Mouse (Mus musculus): Measurements from ENCODE around the gene Gm9732. TPM values are rescaled to one million over a fixed set of nuclear protein-coding genes. Genes with fewer than 3 reads are reported as not detected.
"Not testable (repeated sequence)": the region's sequence is repeated elsewhere in the genome, so short reads cannot be mapped to it uniquely, and the experiment has no call there.

Gm9732 gene
- not detected in 2 replicates for polyA plus RNA-seq (2016; fragmentation: Nextera tagmentation; extraction: Ambion mirVana)

DNA sequence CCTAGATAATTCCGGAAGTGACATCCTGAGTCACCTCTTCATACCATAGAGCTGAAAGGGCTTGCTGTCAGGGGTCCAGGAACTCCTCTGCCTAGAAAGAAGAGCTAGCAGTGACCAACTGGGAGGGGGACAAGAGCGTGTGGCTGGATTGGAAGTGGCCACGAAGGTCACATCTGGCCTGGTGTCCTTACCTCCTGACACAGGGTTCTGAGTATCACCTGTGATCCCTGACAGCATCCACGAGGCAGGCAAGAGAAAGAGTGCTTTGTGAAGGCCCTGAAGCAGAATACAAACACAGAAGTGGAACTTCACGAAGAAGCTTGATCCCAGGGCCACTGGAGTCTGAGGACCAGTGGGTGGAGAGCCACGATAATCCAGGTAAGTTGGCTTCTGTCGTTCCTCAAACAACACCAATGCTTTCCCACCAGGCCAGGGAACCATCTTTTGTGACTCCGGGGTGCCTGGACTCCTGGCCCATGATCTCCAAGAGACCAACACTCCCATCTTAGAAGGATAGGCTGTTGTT lies at the start of gene Gm9732:
Gene Gm9732, plus strand, starts transcription at position 51 of the 526 bp plus-strand sequence.
- H3K36me3 ChIP-seq; H3K27me3 ChIP-seq (ENCODE audit: low read depth, poor library complexity, severe bottlenecking); H3K4me3 ChIP-seq; H3K9me3 ChIP-seq (replicated peaks); DNase-seq (ENCODE audit: low spot score); H3K27ac ChIP-seq (replicated peaks); H3K4me1 ChIP-seq: not testable (repeated sequence)
- 85% methylated on average over 8 of the region's 8 CpGs for WGBS

DNA sequence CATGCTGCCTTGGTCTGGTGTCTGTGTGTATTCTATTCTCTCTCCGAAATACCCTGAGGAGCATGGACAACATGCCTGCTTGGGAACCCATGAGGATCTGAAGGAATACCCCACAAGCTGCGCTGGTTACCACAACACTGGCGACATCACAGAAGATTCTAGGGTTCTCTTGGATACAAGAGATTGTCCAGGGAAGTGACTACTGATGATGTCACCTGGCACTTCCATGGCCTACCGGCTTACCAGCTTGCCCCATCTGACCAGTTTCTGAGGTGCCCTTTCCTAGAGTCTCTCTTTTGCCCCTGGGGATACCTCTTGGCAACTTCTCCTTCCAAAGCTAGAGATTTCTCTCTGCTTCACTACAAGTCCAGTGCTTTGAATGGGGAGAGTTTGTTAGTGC lies 39.6 kb upstream of the Gm9732 start, which contains the start of gene Gm8122:
Gene Gm8122, minus strand, starts transcription at position 101 of the 400 bp plus-strand sequence.
- not testable (repeated sequence) for H3K9me3 ChIP-seq (replicated peaks); H3K27me3 ChIP-seq (ENCODE audit: low read depth, poor library complexity, severe bottlenecking); H3K36me3 ChIP-seq; H3K27ac ChIP-seq (replicated peaks); H3K4me3 ChIP-seq; H3K4me1 ChIP-seq; DNase-seq (ENCODE audit: low spot score)
- WGBS: 91% methylated on average over 4 of the region's 4 CpGs

DNA sequence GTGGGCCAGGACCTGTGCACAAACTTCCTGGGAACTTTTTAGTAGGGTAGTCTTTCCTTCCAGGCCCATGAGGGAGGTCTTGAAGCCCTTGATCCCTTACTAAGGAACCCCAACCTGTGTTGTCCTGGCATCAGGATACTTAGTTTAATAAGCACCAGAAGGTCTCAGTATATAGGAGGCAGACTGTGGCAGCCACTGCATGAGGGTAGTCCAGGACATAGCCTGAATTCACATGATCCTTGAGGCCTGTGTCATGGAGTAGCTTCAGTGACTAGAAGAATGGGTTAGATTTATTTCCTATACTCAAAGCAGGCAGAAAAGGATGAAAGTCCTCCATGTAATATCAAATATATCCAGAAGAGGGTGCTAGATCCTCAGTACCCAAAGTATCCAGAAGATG lies 37.1 kb upstream of the Gm9732 start:
- H3K27ac ChIP-seq (replicated peaks); H3K27me3 ChIP-seq (ENCODE audit: low read depth, poor library complexity, severe bottlenecking); H3K9me3 ChIP-seq (replicated peaks); DNase-seq (ENCODE audit: low spot score); H3K4me3 ChIP-seq; H3K36me3 ChIP-seq; H3K4me1 ChIP-seq: not testable (repeated sequence)

DNA sequence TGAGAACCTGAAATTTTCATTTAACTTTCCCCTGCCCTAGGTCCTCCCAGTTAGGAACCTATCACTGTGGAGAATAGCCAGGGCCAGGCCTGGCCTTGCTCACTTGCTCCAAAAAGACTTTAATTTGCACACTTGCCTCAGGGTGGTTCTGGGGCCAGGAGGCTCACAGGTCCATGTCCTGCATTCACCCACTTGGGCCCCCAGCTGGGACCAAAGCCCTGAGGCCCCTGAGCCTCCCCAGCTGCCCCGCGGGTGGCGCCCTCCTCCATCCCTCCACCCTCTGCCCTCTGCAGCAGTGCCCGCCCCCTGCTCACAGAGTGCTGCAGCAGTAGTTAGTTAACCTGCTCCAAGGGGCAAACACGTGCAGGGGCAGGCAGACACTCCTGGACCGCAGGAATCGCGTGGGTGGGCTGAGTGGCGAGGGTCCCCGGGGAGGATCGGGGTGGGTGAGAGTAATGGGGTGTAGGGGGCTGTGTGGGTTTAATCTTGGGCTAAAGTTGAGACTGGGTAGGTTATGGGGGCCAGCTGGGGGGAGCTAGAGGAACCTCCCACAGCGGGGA lies 25.1 kb upstream of the Gm9732 start:
- not testable (repeated sequence) for DNase-seq (ENCODE audit: low spot score); H3K27me3 ChIP-seq (ENCODE audit: low read depth, poor library complexity, severe bottlenecking); H3K9me3 ChIP-seq (replicated peaks); H3K4me3 ChIP-seq; H3K27ac ChIP-seq (replicated peaks); H3K4me1 ChIP-seq; H3K36me3 ChIP-seq
- WGBS: 22% methylated on average over 10 of the region's 12 CpGs

DNA sequence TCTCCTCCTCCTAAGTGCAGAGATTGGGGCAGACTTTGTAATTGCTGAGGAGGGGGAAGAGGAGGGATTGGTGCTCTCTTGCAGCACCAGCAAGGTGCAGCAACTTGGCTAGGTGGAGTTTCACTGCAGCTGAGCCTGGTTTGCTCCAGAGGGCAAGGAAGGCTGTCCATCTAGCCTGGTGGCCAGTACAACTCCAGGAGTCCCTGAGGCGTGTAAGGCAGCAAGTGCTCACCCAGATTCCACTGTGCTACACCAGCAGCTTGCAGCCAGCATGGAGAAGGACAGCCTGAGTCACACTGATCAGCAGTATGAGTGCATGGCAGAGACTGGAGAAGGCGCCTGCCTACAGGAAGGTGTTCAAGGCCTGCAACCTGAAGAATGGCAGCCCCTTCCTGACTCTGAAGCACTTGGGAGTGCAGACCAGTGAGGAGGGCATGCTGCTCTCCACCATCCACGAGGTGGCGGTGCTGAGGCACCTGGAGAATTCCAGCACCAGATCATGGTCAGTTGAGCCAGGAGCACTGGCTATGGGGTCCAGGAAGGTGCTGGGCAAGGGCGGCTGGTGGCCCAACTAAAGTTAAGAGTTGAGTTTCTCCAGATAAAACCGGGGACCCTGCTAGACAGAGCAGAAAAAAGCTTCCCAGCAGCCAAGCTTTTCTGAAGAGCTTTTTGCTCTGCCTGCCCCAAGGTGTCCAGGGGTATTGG lies 24.1 kb upstream of the Gm9732 start:
- WGBS: 30% methylated on average over 5 of the region's 6 CpGs
- H3K9me3 ChIP-seq (replicated peaks); H3K27me3 ChIP-seq (ENCODE audit: low read depth, poor library complexity, severe bottlenecking); H3K4me1 ChIP-seq; H3K36me3 ChIP-seq; H3K4me3 ChIP-seq; H3K27ac ChIP-seq (replicated peaks); DNase-seq (ENCODE audit: low spot score): not testable (repeated sequence)

DNA sequence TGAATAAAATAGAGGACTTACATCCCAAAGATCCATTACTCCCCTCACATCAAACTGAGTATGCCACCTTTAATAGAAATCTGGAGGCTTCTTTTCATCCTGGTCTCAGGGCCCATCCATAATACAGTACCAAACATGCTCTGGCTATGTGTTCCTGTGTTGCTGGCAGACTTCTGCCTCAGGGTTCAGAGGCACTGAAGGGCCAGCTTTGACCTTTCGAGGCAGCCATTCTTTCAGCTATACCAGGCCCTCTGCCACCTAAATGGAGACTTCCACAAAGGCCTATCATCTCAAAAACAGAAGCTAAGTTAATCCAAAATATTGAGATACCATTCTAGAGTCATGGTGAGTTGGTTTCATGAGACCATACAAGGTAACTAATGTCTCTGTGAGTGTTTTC lies 18.3 kb upstream of the Gm9732 start:
- H3K4me1 ChIP-seq; DNase-seq (ENCODE audit: low spot score); H3K36me3 ChIP-seq; H3K4me3 ChIP-seq; H3K9me3 ChIP-seq (replicated peaks); H3K27me3 ChIP-seq (ENCODE audit: low read depth, poor library complexity, severe bottlenecking); H3K27ac ChIP-seq (replicated peaks): not testable (repeated sequence)
- WGBS: 87% methylated on average over 1 of the region's 1 CpGs

DNA sequence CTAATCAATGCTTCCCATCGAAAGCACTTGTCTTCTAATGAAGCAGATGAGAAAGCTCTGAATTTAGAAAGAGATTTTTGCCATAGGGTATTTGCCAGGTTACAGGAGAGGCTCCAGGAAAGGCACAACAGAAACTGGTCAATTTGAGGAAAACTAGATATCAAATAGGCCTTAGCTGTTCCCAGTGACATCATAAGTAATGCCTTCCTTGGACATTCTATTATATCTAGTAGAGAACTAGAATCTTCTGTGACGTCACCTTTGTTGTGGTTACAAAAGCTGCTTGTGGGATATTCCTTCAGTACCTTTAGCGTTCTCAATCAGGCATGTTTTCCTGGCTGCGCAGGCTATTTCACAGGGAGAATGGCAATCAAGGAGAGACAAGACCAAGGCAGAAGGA lies 16.5 kb upstream of the Gm9732 start, which contains the start of gene Gm8126:
Gene Gm8126, plus strand, starts transcription at position 301 of the 400 bp plus-strand sequence.
- WGBS: 90% methylated on average over 3 of the region's 4 CpGs
- H3K9me3 ChIP-seq (replicated peaks); H3K4me3 ChIP-seq; H3K27me3 ChIP-seq (ENCODE audit: low read depth, poor library complexity, severe bottlenecking); H3K4me1 ChIP-seq; DNase-seq (ENCODE audit: low spot score); H3K36me3 ChIP-seq; H3K27ac ChIP-seq (replicated peaks): not testable (repeated sequence)

DNA sequence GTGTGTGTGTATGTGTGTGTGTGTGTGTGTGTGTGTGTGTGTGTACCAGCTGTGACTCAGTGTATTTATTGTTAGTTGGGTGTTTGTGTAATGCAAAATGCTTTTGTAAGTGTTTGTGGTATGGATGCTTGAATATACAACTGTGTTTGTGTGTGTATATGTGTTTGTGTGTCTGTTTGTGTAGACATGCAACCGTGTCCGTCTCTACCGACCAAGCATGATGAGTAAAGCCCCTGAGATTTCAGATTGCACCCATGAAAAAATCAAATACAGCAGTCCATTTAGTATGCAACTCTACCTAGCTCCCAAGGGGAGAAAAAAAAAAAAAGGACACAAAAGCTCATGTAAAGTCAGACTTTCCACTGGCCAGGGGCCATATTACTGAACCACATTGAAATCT lies 11.4 kb upstream of the Gm9732 start:
- H3K4me1 ChIP-seq; DNase-seq (ENCODE audit: low spot score); H3K4me3 ChIP-seq; H3K27me3 ChIP-seq (ENCODE audit: low read depth, poor library complexity, severe bottlenecking); H3K9me3 ChIP-seq (replicated peaks); H3K27ac ChIP-seq (replicated peaks); H3K36me3 ChIP-seq: not testable (repeated sequence)
- 91% methylated on average over 3 of the region's 3 CpGs for WGBS

DNA sequence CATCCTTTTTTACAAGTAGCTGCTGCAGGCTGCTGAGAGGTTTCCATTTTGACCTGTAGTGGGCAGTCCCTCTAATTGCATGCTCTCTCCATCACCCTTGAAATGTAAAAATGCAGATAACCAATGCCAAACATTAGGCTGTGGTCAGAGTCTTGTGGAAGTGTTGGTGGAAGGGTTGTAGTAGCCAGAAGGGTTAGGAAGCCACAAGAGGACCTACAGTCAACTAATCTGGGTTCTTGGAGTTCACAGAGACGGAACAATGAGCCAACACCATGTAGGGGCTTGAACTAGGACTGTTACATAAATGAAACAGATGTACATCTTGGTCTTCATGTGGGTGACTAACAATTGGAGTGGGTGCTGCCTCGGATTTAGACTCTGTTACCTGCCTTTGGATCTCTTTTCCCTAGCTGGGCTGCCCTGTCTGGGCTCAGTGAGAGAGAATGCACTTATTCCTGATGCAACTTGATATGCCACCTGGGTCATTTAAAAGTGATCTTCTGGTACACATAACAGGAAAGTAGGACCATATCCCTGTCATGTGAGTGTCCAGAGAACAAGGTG lies 6.2 kb upstream of the Gm9732 start:
- not testable (repeated sequence) for H3K4me3 ChIP-seq; H3K27me3 ChIP-seq (ENCODE audit: low read depth, poor library complexity, severe bottlenecking); DNase-seq (ENCODE audit: low spot score); H3K9me3 ChIP-seq (replicated peaks); H3K4me1 ChIP-seq; H3K27ac ChIP-seq (replicated peaks); H3K36me3 ChIP-seq
- 55% methylated on average over 2 of the region's 2 CpGs for WGBS

DNA sequence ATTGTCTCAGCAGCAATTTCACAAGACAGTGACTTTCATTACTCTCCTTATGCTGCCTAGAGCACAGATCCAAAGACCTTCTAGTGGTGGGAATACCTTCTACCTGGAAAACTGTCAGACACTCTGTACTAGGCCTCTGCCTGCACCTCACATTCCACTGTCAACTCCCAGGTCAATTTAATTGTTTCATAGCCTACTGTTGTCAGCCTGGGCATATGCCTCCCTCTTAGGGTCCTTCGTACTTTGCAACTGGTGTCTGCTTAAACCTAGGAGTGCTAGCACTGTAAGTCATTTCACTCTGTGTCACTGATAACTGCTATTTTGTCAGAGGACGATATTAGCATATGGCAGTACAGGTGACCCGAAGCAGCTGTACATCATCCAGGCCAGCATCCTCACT lies 5.6 kb upstream of the Gm9732 start:
- not testable (repeated sequence) for H3K4me3 ChIP-seq; H3K27me3 ChIP-seq (ENCODE audit: low read depth, poor library complexity, severe bottlenecking); H3K36me3 ChIP-seq; DNase-seq (ENCODE audit: low spot score); H3K4me1 ChIP-seq; H3K9me3 ChIP-seq (replicated peaks); H3K27ac ChIP-seq (replicated peaks)
- WGBS: 93% methylated on average over 3 of the region's 3 CpGs

DNA sequence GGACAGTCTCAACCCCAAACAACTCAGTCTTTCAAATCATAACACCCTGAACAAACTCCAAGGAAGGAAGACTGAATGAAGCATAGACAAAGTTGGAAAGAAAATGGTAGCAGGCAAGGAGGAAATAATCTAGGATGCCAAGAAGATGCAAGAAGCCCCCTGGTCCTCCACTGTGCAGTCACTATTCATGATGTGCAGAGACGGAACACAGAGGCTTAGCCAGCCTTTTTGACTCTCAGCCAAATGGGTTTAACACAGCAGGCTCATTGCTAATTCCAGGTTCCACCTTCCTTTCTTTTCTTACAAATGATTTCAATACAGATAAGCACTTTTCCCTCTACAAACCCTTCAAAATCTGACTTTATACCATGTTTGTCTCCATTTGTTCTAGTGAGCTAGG lies 1.7 kb upstream of the Gm9732 start:
- H3K27ac ChIP-seq (replicated peaks); H3K27me3 ChIP-seq (ENCODE audit: low read depth, poor library complexity, severe bottlenecking); H3K4me3 ChIP-seq; DNase-seq (ENCODE audit: low spot score); H3K36me3 ChIP-seq; H3K4me1 ChIP-seq; H3K9me3 ChIP-seq (replicated peaks): not testable (repeated sequence)
- WGBS: 67% methylated on average over 1 of the region's 1 CpGs

DNA sequence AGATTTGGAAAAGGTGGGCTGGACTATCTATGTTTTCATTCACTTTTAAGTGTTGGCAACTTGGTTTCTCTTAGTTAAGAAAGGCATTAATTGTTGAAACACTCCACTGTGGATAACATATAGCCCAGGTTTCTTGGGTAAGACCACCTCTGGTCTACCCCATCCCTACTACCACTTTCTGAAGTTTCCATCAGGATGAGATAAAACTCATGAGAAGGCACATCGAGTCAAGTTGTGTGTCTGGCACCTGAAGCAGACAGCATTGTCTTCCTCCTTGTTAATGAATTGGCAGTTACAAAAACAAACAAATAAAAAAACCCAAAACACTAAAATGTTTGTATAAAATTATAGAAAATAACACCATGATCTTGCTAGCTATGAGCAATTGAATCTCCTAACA lies 916 bp downstream of the Gm9732 start:
- not testable (repeated sequence) for H3K27ac ChIP-seq (replicated peaks); H3K4me1 ChIP-seq; H3K9me3 ChIP-seq (replicated peaks); H3K36me3 ChIP-seq; DNase-seq (ENCODE audit: low spot score); H3K27me3 ChIP-seq (ENCODE audit: low read depth, poor library complexity, severe bottlenecking); H3K4me3 ChIP-seq
- 90% methylated on average over 1 of the region's 1 CpGs for WGBS

DNA sequence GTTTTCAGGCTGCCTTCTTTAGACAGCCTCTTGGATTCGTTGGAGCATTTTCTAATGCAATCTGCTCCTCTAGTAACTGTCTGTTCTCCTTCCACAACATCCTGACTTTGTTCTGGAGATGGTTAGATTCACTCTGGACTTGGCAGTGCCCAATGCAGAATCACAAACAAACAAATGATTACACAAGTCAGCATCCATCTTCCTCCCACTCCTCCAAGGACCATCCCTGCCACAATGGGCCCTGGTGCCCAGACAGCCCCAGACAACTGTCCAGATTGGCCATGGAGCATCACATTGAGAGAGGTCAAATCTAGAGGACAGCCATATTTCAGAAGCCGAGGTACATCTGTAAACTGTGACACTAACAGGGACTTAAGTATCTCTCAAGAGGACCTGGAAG lies 2.6 kb downstream of the Gm9732 start:
- not testable (repeated sequence) for H3K9me3 ChIP-seq (replicated peaks); H3K27me3 ChIP-seq (ENCODE audit: low read depth, poor library complexity, severe bottlenecking); H3K27ac ChIP-seq (replicated peaks); H3K4me3 ChIP-seq; DNase-seq (ENCODE audit: low spot score); H3K36me3 ChIP-seq; H3K4me1 ChIP-seq
- WGBS: 76% methylated on average over 2 of the region's 2 CpGs
